ENCODE assay signal across 13 mouse cellular contexts in the genomic region with DNA sequence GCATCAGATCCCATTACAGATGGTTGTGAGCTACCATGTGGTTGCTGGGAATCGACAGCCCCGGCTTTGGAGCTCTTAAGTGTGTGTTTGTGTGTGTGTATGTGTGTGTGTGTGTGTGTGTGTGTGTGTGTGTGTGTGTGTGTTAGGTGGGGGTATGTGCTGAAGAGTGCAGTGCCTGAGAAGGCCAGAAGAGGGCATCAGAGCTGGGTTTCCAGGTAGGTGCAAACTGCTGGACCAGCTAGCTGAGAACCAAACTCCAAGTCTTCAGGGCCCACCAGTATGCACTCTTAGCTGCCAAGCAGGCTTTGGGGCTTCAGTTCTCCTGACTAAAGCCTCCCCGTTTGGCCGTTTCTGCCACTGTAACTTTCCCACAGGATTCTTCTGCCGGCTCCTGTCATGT. TPM values are rescaled to one million over a fixed set of nuclear protein-coding genes. Genes with fewer than 3 reads are reported as not detected.
DNase-seq lines count a peak whose midpoint lies in the region; ATAC-seq and TF ChIP-seq lines count a peak whose summit lies in the region.
"Had no signal": no experiment of that assay in that cellular context is flagged by ENCODE, and none has a peak within 500 bp of the region (broad histone marks: within the 10 kb centered on the region; RNA-seq: fewer than 3 reads in every experiment).

No protein-coding gene starts in this region.

- no peak for ATAC-seq in kidney, embryonic 14.5 days (ENCODE audit: low FRiP score, low TSS enrichment)
- ATAC-seq in monocyte, adult 5-6 weeks (replicated peaks; ENCODE audit: insufficient number of reproducible peaks, low FRiP score, low TSS enrichment, poor library complexity, severe bottlenecking) = no peak

- no peaks in the 10 kb centered on the region for H3K9me3 ChIP-seq in kidney, embryonic 14.5 days (ENCODE audit: control insufficient read depth, low read length)
- H3K9me3 ChIP-seq in MEL (replicated peaks; ENCODE audit: insufficient read depth, low read length) = no peaks in the 10 kb centered on the region
- H3K9me3 ChIP-seq: embryonic facial prominence, embryonic 15.5 days had no signal

- no peak for TF ChIP-seq POLR2A in kidney, adult 2 months (IDR thresholded peaks at IDR 0.05; ENCODE audit: low read depth, low read length)
- no peak for TF ChIP-seq POLR2A in MEL (IDR thresholded peaks at IDR 0.05; ENCODE audit: control insufficient read depth in 1 of 2, insufficient read depth in 1 of 2, low read depth in 1 of 2, low read length in 2 of 2, poor library complexity in 1 of 2)

- no peak overlapping the region for H3K4me3 ChIP-seq in kidney, adult 2 months (ENCODE audit: insufficient read depth, low read depth, low read length)
- no peak overlapping the region for H3K4me3 ChIP-seq in kidney, embryonic 14.5 days (ENCODE audit: low read length)
- H3K4me3 ChIP-seq in MEL (ENCODE audit: control insufficient read depth in 1 of 2, insufficient read depth in 1 of 2, low read depth in 2 of 2, low read length in 2 of 2) = no peak overlapping the region
- H3K4me3 ChIP-seq: embryonic facial prominence, embryonic 15.5 days had no signal

- TF ChIP-seq CTCF in kidney, adult 2 months (conservative IDR thresholded peaks at IDR 0.05; ENCODE audit: insufficient read depth, insufficient read length, low read depth, low read length) = 0 out of 2 replicates have a peak, but pooled peaks have one; percentile 25
- peak; percentile 34 to 50 (median 38); a peak in 5 of 6 replicates for TF ChIP-seq CTCF in MEL (IDR thresholded peaks at IDR 0.05 in 2 of 3, conservative IDR thresholded peaks at IDR 0.05 in 1 of 3; ENCODE audit: control insufficient read depth in 1 of 3, insufficient read depth in 1 of 3, low read depth in 2 of 3, low read length in 3 of 3, poor library complexity in 1 of 3, severe bottlenecking in 1 of 3)

- H3K79me2 ChIP-seq in MEL (ENCODE audit: control insufficient read depth, insufficient read depth, low read length, poor library complexity) = no peaks in the 10 kb centered on the region

- DNase-seq in kidney, adult 2 months = no peak
- peak; percentile 15 for DNase-seq in retina, postnatal 1 day
- no peak for DNase-seq in retina, embryonic 14.5 days (ENCODE audit: low spot score)
- DNase-seq in MEL (ENCODE audit: low read depth, low spot score) = peak; percentile 48
- DNase-seq in splenic B cell, adult 2 months (ENCODE audit: low read depth, low spot score) = peak; percentile 30
- no peak for DNase-seq in left cerebral cortex, adult 9 months (ENCODE audit: low spot score in 2 of 2)
- DNase-seq: left cerebral cortex, postnatal 4 days; thymus, adult 18-20 months had no signal

- H3K36me3 ChIP-seq in kidney, adult 2 months (ENCODE audit: control insufficient read depth, insufficient read depth, low read length) = no peaks in the 10 kb centered on the region
- H3K36me3 ChIP-seq in kidney, embryonic 14.5 days (ENCODE audit: control insufficient read depth, insufficient read depth, low read length) = no peaks in the 10 kb centered on the region
- H3K36me3 ChIP-seq in MEL (ENCODE audit: control insufficient read depth in 1 of 2, insufficient read depth in 2 of 2, low read length in 2 of 2) = peaks cover 0 to 18% of the 10 kb centered on the region in 2 experiments; a peak in 3 of 4 replicates
- H3K36me3 ChIP-seq in splenic B cell, adult 2 months (ENCODE audit: control insufficient read depth, insufficient read depth, low read length, poor library complexity, severe bottlenecking) = no peaks in the 10 kb centered on the region
- H3K36me3 ChIP-seq: embryonic facial prominence, embryonic 15.5 days had no signal

- no peak for TF ChIP-seq EP300 in MEL (IDR thresholded peaks at IDR 0.05; ENCODE audit: low read depth in 1 of 2, low read length in 2 of 2)

- no peaks in the 10 kb centered on the region for H3K27me3 ChIP-seq in kidney, adult 2 months (replicated peaks; ENCODE audit: control insufficient read depth, insufficient read depth, low read length)
- H3K27me3 ChIP-seq in kidney, embryonic 14.5 days (ENCODE audit: control insufficient read depth, insufficient read depth, low read length) = no peaks in the 10 kb centered on the region
- no peaks in the 10 kb centered on the region for H3K27me3 ChIP-seq in MEL (ENCODE audit: control insufficient read depth in 1 of 2, insufficient read depth in 2 of 2, low read length in 2 of 2)
- no peaks in the 10 kb centered on the region for H3K27me3 ChIP-seq in splenic B cell, adult 2 months (ENCODE audit: control insufficient read depth, insufficient read depth, low read length, poor library complexity, severe bottlenecking)
- H3K27me3 ChIP-seq: embryonic facial prominence, embryonic 15.5 days had no signal

- no peak overlapping the region for H3K27ac ChIP-seq in kidney, adult 2 months (ENCODE audit: insufficient read depth, low read depth, low read length)
- H3K27ac ChIP-seq in kidney, embryonic 14.5 days (ENCODE audit: low read depth, low read length) = no peak overlapping the region
- H3K27ac ChIP-seq in MEL (ENCODE audit: control insufficient read depth, low read depth, low read length) = no peak overlapping the region
- H3K27ac ChIP-seq: embryonic facial prominence, embryonic 15.5 days; macrophage had no signal

- WGBS in kidney, adult 2 months = 94% methylated on average over 5 of the region's 5 CpGs
- 88% methylated on average over 5 of the region's 5 CpGs for WGBS in kidney, embryonic 14.5 days

- H3K9ac ChIP-seq in kidney, embryonic 14.5 days (ENCODE audit: low read depth, low read length) = no peak overlapping the region
- no peak overlapping the region for H3K9ac ChIP-seq in MEL (ENCODE audit: control insufficient read depth, low read depth, low read length, poor library complexity, severe bottlenecking)
- H3K9ac ChIP-seq: embryonic facial prominence, embryonic 15.5 days had no signal

- no peak overlapping the region for H3K4me2 ChIP-seq in kidney, embryonic 14.5 days (replicated peaks; ENCODE audit: low read depth, low read length)
- H3K4me2 ChIP-seq: embryonic facial prominence, embryonic 15.5 days; heart, embryonic 11.5 days had no signal

- no peaks in the 10 kb centered on the region for H3K4me1 ChIP-seq in kidney, adult 2 months (ENCODE audit: control insufficient read depth, insufficient read depth, low read length)
- no peaks in the 10 kb centered on the region for H3K4me1 ChIP-seq in kidney, embryonic 14.5 days (ENCODE audit: control insufficient read depth, insufficient read depth, low read length)
- peaks cover 3 to 21% of the 10 kb centered on the region in 2 experiments for H3K4me1 ChIP-seq in MEL (ENCODE audit: control insufficient read depth in 1 of 2, insufficient read depth in 2 of 2, low read length in 2 of 2)
- H3K4me1 ChIP-seq: embryonic facial prominence, embryonic 15.5 days had no signal

- peak; percentile 8; the same call in 1 of the 2 replicates for TF ChIP-seq RAD21 in MEL (IDR thresholded peaks at IDR 0.05; ENCODE audit: low read depth, low read length)

TF ChIP-seq in MEL, 35 proteins besides CTCF, POLR2A, EP300 and RAD21:
- TF ChIP-seq SMC3 (IDR thresholded peaks at IDR 0.05; ENCODE audit: low read depth, low read length) (peak; percentile 31; the same call in 1 of the 2 replicates), HCFC1 (IDR thresholded peaks at IDR 0.05; ENCODE audit: low read depth, low read length) (no peak)

RNA-seq across cellular contexts. Expression of a gene that starts 10.3 kb away (rescaled TPM):
- polyA plus RNA-seq in kidney, adult 2 months (2012; rRNA removed) = 2.3 and 5.1 TPM in 2 replicates
- polyA plus RNA-seq in kidney, embryonic 14.5 days (2014; fragmentation: Nextera tagmentation; extraction: Ambion mirVana) = 7.6 and 8.7 TPM in 2 replicates
- total RNA-seq in MEL (2012; rRNA removed) = 44.6 and 44.7 TPM in 2 replicates
- polyA plus RNA-seq in MEL (2012; ENCODE audit: insufficient read depth in 1 of 2, insufficient read length in 2 of 2, low read depth in 1 of 2, low replicate concordance in 2 of 2, missing spikeins in 1 of 2) = 10 to 100 TPM in 1 of 2 experiments, not detected in 1; 42.3 TPM
- 46.9 to 71.7 TPM (median 48.9 TPM) in 3 replicates for total RNA-seq in monocyte, adult 5-6 weeks (2017)

RNA-seq across cellular contexts. Expression of a gene that starts 53.3 kb away (rescaled TPM):
- 21.9 and 22.2 TPM in 2 replicates for polyA plus RNA-seq in kidney, adult 2 months (2012; rRNA removed)
- 40.0 and 41.0 TPM in 2 replicates for polyA plus RNA-seq in kidney, embryonic 14.5 days (2014; fragmentation: Nextera tagmentation; extraction: Ambion mirVana)
- total RNA-seq in MEL (2012; rRNA removed) = 42.7 and 54.3 TPM in 2 replicates
- polyA plus RNA-seq in MEL (2012; ENCODE audit: insufficient read depth in 1 of 2, insufficient read length in 2 of 2, low read depth in 1 of 2, low replicate concordance in 2 of 2, missing spikeins in 1 of 2) = 100 to 1,000 TPM in 1 of 2 experiments, not detected in 1; 126 TPM
- 63.4 to 120 TPM (median 63.6 TPM) in 3 replicates for total RNA-seq in monocyte, adult 5-6 weeks (2017)

Comparison
In these comparisons a context has a peak if more than half of its experiments do, and no peak if none do; other contexts are left out.
1. DNase-seq: peak in retina, postnatal 1 day (single experiment), MEL (single experiment) and splenic B cell, adult 2 months (single experiment); none in kidney, adult 2 months (single experiment), retina, embryonic 14.5 days (single experiment) and left cerebral cortex, adult 9 months (0 of 2).